Comparison of ENCODE assay signal across 7 mouse cellular contexts in genomic region chr1:43446089-43446533, GRCm38 (mm10). TPM values are rescaled to one million over a fixed set of nuclear protein-coding genes. Genes with fewer than 3 reads are reported as not detected.
DNase-seq lines count a peak whose midpoint lies in the region; ATAC-seq and TF ChIP-seq lines count a peak whose summit lies in the region.

No protein-coding gene starts in this region.

- H3K27me3 ChIP-seq in hindbrain, embryonic 15.5 days: no peaks in the 10 kb centered on the region
- H3K27me3 ChIP-seq in limb, embryonic 13.5 days: no peaks in the 10 kb centered on the region
- no peaks in the 10 kb centered on the region; the same call in 1 of the 2 replicates for H3K27me3 ChIP-seq in midbrain, embryonic 12.5 days

- DNase-seq in ZHBTc4 (ENCODE audit: low read depth, low spot score): peak; percentile 80
- peak; percentile 59 for DNase-seq in cerebellum, adult 8-10 months
- peak; percentile 87 for DNase-seq in gastrocnemius, adult 2 months
- peak; percentile 53 to 67 for DNase-seq in spleen, postnatal 10 days (ENCODE audit: low spot score in 2 of 2)

- ATAC-seq in hindbrain, embryonic 15.5 days (ENCODE audit: low FRiP score, low read depth): peak; percentile 79; the same call in 1 of the 2 replicates
- ATAC-seq in limb, embryonic 13.5 days (ENCODE audit: low FRiP score, low read depth): peak; percentile 63
- no peak; the same call in none of the 2 replicates for ATAC-seq in midbrain, embryonic 12.5 days (ENCODE audit: low FRiP score, low read depth)

- peak overlapping the region; percentile 97 for H3K4me3 ChIP-seq in gastrocnemius, adult 2 months
- H3K4me3 ChIP-seq in hindbrain, embryonic 15.5 days: peak overlapping the region; percentile 100
- H3K4me3 ChIP-seq in limb, embryonic 13.5 days: peak overlapping the region; percentile 98
- peak overlapping the region; percentile 92 for H3K4me3 ChIP-seq in midbrain, embryonic 12.5 days

- H3K9ac ChIP-seq in hindbrain, embryonic 15.5 days: peak overlapping the region; percentile 91
- peak overlapping the region; percentile 97 for H3K9ac ChIP-seq in limb, embryonic 13.5 days
- H3K9ac ChIP-seq in midbrain, embryonic 12.5 days (replicated peaks): peak overlapping the region; percentile 97

- intact Hi-C loops in gastrocnemius, adult 2 months (cut with DNase I): loop anchor here (5.0 kb wide), 2 partner anchors 149 to 191 kb away; no protein-coding TSS in a partner anchor

- peak; percentile 13; the same call in 1 of the 2 replicates for TF ChIP-seq CTCF in gastrocnemius, adult 2 months (IDR thresholded peaks at IDR 0.05)

- H3K27ac ChIP-seq in gastrocnemius, adult 2 months: peak overlapping the region; percentile 93
- peak overlapping the region; percentile 90 for H3K27ac ChIP-seq in hindbrain, embryonic 15.5 days (replicated peaks)
- H3K27ac ChIP-seq in limb, embryonic 13.5 days: peak overlapping the region; percentile 96
- H3K27ac ChIP-seq in midbrain, embryonic 12.5 days (replicated peaks): peak overlapping the region; percentile 86

- H3K4me2 ChIP-seq in hindbrain, embryonic 15.5 days: peak overlapping the region; percentile 75
- peak overlapping the region; percentile 91 for H3K4me2 ChIP-seq in limb, embryonic 13.5 days (replicated peaks)
- peak overlapping the region; percentile 90 for H3K4me2 ChIP-seq in midbrain, embryonic 12.5 days (replicated peaks)

- no peaks in the 10 kb centered on the region for H3K9me3 ChIP-seq in hindbrain, embryonic 15.5 days
- H3K9me3 ChIP-seq in limb, embryonic 13.5 days: no peaks in the 10 kb centered on the region
- H3K9me3 ChIP-seq in midbrain, embryonic 12.5 days: no peaks in the 10 kb centered on the region

- under 1% methylated on average over 43 of the region's 44 CpGs for WGBS in hindbrain, embryonic 15.5 days
- under 1% methylated on average over 43 of the region's 44 CpGs for WGBS in limb, embryonic 13.5 days
- under 1% methylated on average over 42 of the region's 44 CpGs for WGBS in midbrain, embryonic 12.5 days

- H3K4me1 ChIP-seq in hindbrain, embryonic 15.5 days (replicated peaks): peaks cover 34% of the 10 kb centered on the region
- peaks cover 37% of the 10 kb centered on the region for H3K4me1 ChIP-seq in limb, embryonic 13.5 days
- peaks cover 29% of the 10 kb centered on the region for H3K4me1 ChIP-seq in midbrain, embryonic 12.5 days

- H3K36me3 ChIP-seq in hindbrain, embryonic 15.5 days: no peaks in the 10 kb centered on the region
- no peaks in the 10 kb centered on the region for H3K36me3 ChIP-seq in limb, embryonic 13.5 days
- no peaks in the 10 kb centered on the region for H3K36me3 ChIP-seq in midbrain, embryonic 12.5 days

RNA-seq across cellular contexts. Expression of gene Nck2, which starts 1.7 kb away (rescaled TPM):
- 10 to 100 TPM; 18.0 to 18.6 TPM for total RNA-seq in gastrocnemius, adult 2 months (2021)
- polyA plus RNA-seq in hindbrain, embryonic 15.5 days (2015; fragmentation: Nextera tagmentation; extraction: Ambion mirVana): 34.1 and 38.0 TPM in 2 replicates
- polyA plus RNA-seq in limb, embryonic 13.5 days (2015; fragmentation: Nextera tagmentation; extraction: Ambion mirVana): 45.3 and 48.5 TPM in 2 replicates
- polyA plus RNA-seq in midbrain, embryonic 12.5 days (2016; fragmentation: Nextera tagmentation; extraction: Ambion mirVana): 41.8 and 44.1 TPM in 2 replicates
